Mouse (Mus musculus) lung, postnatal 4 days (tissue): ENCODE results near the gene Olfr1215.
"Not testable (repeated sequence)": the region's sequence is repeated elsewhere in the genome, so short reads cannot be mapped to it uniquely, and the experiment has no call there.

ENCODE experiments used
- DNase-seq, 2 experiments: peaks; one replicate each; pipeline ENCODE4 v3.0.0; 2021

The Olfr1215 gene

DNA sequence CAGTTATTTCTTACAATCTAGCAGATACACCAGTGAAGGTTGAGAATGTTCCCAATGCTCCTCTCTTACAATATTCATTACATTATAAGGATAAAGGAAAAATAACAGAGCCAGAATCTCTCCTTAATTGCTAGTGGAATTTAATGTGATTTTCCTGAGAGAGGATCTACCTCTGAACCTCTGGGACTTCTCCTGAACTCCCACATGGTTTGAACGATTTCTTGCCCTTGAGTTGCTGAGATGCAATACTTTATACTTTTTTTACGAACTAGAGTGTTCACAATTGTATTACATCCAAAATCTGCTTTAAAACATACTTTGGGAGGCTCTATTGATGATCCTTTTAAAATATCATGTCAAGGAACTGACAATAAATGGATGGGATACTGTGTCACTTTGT is at the start of gene Olfr1215:
Gene Olfr1215, minus strand, starts transcription at position 101 of the 400 bp plus-strand sequence.
- no peak for DNase-seq

DNA sequence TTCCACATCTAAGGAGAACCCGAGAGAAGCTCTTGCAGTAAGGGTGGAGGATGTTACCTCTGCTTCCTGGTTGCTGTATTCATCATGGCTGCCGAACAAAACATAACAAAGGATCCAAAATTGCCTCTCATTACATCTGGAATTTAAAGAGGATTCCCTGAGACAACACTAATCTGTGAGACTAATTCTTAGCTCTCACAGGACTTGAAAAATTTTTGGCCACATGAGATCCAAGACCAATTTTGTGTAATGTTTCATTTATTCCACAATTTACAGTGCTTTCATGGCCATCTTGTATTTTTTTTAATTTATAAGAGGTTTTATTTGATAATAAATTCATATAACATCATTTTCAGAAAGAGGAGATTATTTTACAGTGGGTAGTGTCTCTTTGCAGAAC is 25.2 kb upstream of the Olfr1215 start, which contains the start of gene Olfr1217:
Gene Olfr1217, minus strand, starts transcription at position 101 of the 400 bp plus-strand sequence.
- DNase-seq = no peak

DNA sequence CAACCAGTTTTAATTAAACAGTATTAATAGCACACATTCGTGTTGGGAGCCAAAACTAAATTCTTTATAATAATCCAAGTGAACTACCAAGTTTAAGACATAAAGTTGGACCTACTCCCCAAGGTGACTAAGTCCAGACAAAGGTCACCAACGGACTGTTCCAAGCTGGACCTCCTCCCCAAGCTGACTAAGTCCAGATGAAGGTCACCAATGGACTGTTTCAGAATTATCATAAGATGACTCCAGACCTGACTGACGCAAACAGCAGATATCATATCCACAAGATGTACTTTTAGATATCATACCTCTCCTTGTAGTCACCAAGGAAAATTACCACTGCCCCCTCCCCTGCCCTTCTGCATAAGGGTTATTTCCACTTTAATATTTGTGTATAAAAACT is 14.7 kb upstream of the Olfr1215 start:
- DNase-seq = not testable (repeated sequence)

DNA sequence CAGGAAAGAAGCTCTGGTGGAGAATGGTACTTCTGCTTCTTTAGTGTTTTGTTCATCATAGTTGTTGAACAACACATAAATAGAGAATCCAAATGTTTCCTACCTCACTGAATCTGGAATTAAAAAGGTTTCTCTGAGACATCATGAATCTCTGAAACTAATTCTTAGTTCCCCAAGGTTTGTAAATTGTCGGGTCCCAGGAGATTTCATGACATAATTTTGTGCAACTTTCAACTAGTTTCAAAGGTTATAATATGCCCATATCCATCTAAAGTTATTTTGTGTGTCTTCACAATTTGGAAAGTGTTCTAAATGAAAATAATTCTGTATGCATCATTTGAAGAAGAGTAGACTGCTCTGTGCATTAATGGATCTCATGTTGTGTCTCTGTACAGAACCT is 11.5 kb upstream of the Olfr1215 start, which contains the start of gene Olfr1216:
Gene Olfr1216, minus strand, starts transcription at position 101 of the 400 bp plus-strand sequence.
- no peak for DNase-seq

DNA sequence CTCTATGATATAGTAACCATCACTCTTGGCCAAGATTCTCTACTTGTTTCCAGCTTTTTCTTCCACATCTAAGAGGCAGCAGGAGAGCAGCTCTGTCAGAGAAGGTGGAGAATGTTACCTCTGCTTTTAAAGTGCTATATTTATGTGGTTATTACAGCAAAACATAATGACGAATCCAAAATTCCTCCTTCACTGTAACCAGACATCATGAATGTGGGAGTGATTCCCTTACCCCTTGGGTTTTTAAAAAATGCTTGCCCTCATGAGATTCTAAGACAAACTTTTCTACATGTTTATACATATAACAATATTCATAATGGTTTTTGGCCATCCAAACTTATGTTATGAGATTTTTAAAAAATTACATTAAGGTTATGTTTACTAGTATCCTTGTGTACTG is 14.2 kb downstream of the Olfr1215 start, which contains the start of gene Olfr1214:
Gene Olfr1214, minus strand, starts transcription at position 101 of the 400 bp plus-strand sequence.
- no peak for DNase-seq

DNA sequence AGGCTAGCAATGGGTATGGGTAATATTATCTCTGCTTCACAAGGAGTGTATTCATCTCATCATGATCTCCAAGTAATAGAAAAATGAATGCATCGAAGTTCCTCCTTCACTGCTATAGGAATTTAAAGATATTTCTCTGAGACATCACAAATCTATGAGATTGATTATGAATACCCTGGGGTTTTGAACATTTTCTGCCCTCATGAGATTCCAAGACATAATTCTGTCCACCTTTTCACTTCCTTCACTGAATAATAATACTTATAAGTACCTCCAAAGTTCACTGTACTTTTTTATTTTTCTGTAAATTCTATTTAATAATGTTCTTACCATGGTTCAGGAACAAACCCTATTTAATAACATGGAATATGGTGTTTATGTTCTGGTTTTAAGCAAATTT is 26.6 kb downstream of the Olfr1215 start, which contains the start of gene Gm13762:
Gene Gm13762, minus strand, starts transcription at position 101 of the 400 bp plus-strand sequence.
- DNase-seq = no peak

DNA sequence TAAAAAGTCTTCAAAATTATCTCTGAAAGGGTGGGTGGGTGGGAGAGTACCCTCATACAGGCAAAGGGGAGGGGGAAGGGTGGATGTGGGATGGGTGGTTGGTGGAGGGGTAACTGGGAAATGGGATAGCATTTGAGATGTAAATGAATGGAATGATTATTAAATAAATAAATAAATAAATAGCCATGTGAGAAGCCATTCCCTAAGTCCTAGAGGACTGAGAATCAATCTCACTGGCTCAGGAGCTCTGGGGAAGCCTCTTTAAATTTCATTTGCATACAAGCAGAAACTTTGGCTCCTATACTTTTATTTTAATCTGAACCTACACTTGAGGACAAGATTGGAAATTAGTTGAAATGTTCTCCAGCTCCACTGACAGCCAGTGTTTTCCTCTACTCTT is 53.1 kb downstream of the Olfr1215 start, which contains the start of gene Olfr1212:
Gene Olfr1212, plus strand, starts transcription at position 301 of the 400 bp plus-strand sequence.
- no peak for DNase-seq
